Mouse (Mus musculus) hematopoietic stem cell, adult 5-6 weeks (primary cell): ENCODE data around the gene Nav1. TPM values are rescaled to one million over a fixed set of nuclear protein-coding genes. Genes with fewer than 3 reads are reported as not detected.

Source experiments
- ATAC-seq, 2 experiments: fragments of 125-278 bp in 1 of 2; replicated peaks in 1 of 2; 2 replicates each; pipeline ENCODE4 v1.8.0; 2016 to 2017; ENCODE audit warnings: inconsistent platforms in 2 of 2, mild to moderate bottlenecking in 2 of 2, moderate number of reproducible peaks in 2 of 2, low read depth in 1 of 2, moderate TSS enrichment in 1 of 2; ENCODE audit not compliant: low FRiP score in 2 of 2, poor library complexity in 2 of 2, severe bottlenecking in 2 of 2, insufficient read depth in 1 of 2, low TSS enrichment in 1 of 2
- total RNA-seq: library from RNA; stranded (forward); fragments of 172-1452, 232-1000 nt; gene quantifications from 2 replicates; pipeline ENCODE4 v1.2.3, GENCODE M21; 2017

The Nav1 gene
- total RNA-seq, 1 experiment from 2014 or later, result 4.7 TPM

GRCm38 (mm10) chr1:135461097-135461730 is 145.9 kb downstream of the Nav1 start:
- ATAC-seq, result 0 out of 4 replicates have a peak, but pooled peaks of 1 of the 2 experiments have one; percentile 48

- ATAC-seq, result no peak
These were observed 146.6 kb downstream of the Nav1 start for GRCm38 (mm10) chr1:135460521-135460920.

- no peak for ATAC-seq
These were observed 149.2 kb downstream of the Nav1 start for GRCm38 (mm10) chr1:135457860-135458259.

- ATAC-seq, result peak; percentile 72 to 77
These were observed 154.8 kb downstream of the Nav1 start for GRCm38 (mm10) chr1:135452259-135452658.

GRCm38 (mm10) chr1:135451419-135451818 is 155.7 kb downstream of the Nav1 start:
- ATAC-seq, result no peak

GRCm38 (mm10) chr1:135449876-135450275 is 157.2 kb downstream of the Nav1 start:
- no peak for ATAC-seq

GRCm38 (mm10) chr1:135448940-135449339 is 158.2 kb downstream of the Nav1 start:
- no peak for ATAC-seq

GRCm38 (mm10) chr1:135443506-135443905 is 163.6 kb downstream of the Nav1 start:
- ATAC-seq, result no peak

- no peak for ATAC-seq
These were observed 165.2 kb downstream of the Nav1 start for GRCm38 (mm10) chr1:135441861-135442260.

- no peak for ATAC-seq
These were observed 166.1 kb downstream of the Nav1 start for GRCm38 (mm10) chr1:135440986-135441385.

- no peak for ATAC-seq
These were observed 168.3 kb downstream of the Nav1 start for GRCm38 (mm10) chr1:135438801-135439200.

GRCm38 (mm10) chr1:135435823-135436222 is 171.3 kb downstream of the Nav1 start:
- no peak for ATAC-seq

GRCm38 (mm10) chr1:135430669-135431017 is 176.5 kb downstream of the Nav1 start:
- ATAC-seq, result peak; percentile 19 to 43; a peak in 3 of 4 replicates

GRCm38 (mm10) chr1:135429901-135430668 is 177.0 kb downstream of the Nav1 start, which contains the start of gene Ipo9:
Gene Ipo9, minus strand, starts transcription at chr1:135430499.
- peak; percentile 93 to 94 for ATAC-seq

GRCm38 (mm10) chr1:135427390-135427789 is 179.7 kb downstream of the Nav1 start:
- no peak for ATAC-seq

GRCm38 (mm10) chr1:135426645-135427044 is 180.4 kb downstream of the Nav1 start:
- no peak for ATAC-seq

GRCm38 (mm10) chr1:135422772-135423171 is 184.3 kb downstream of the Nav1 start:
- ATAC-seq, result no peak

- no peak for ATAC-seq
These were observed 193.1 kb downstream of the Nav1 start for GRCm38 (mm10) chr1:135413996-135414395.

GRCm38 (mm10) chr1:135412130-135412529 is 195.0 kb downstream of the Nav1 start:
- no peak for ATAC-seq
